In genomic region chr15:5116270-5117030, GRCm38 (mm10) we compare ENCODE assay signal across 8 mouse cellular contexts. TPM values are rescaled to one million over a fixed set of nuclear protein-coding genes. Genes with fewer than 3 reads are reported as not detected.
DNase-seq lines count a peak whose midpoint lies in the region; ATAC-seq lines count a peak whose summit lies in the region.

Gene Rpl37 (plus strand): TSS chr15:5116645.

- under 1% methylated on average over 54 of the region's 55 CpGs for WGBS in lung, embryonic 16.5 days

- peak within 1 kb of the TSS; percentile 96 for H3K27ac ChIP-seq in lung, embryonic 16.5 days (ENCODE audit: low read length)

- peak; percentile 96 for ATAC-seq in hematopoietic stem cell, adult 5-6 weeks (replicated peaks in 1 of 2; ENCODE audit: insufficient read depth in 1 of 2, low FRiP score in 2 of 2, low TSS enrichment in 1 of 2, low read depth in 1 of 2, poor library complexity in 2 of 2, severe bottlenecking in 2 of 2)
- ATAC-seq in lung, embryonic 16.5 days (ENCODE audit: low read depth) = peak; percentile 99

- peak; percentile 93 for DNase-seq in MEL-GATA-1-ER (ENCODE audit: extremely low read depth, low read depth)
- DNase-seq in cerebellum, adult 8-10 months = peak; percentile 98
- peak; percentile 98 for DNase-seq in forelimb bud, embryonic 11.5 days (ENCODE audit: low read depth, low spot score)
- peak; percentile 94 for DNase-seq in layer of hippocampus, adult 9-10 months (ENCODE audit: low spot score)
- DNase-seq in ovary, postnatal 10 days (ENCODE audit: low spot score) = peak; percentile 98
- peak; percentile 97 to 99 for DNase-seq in thymus, postnatal 10 days (ENCODE audit: low spot score in 2 of 2)

- H3K4me3 ChIP-seq in lung, embryonic 16.5 days (ENCODE audit: low read length) = peak within 1 kb of the TSS; percentile 93

- no peaks in the 10 kb centered on the region for H3K9me3 ChIP-seq in lung, embryonic 16.5 days (ENCODE audit: control insufficient read depth, low read length)

- peaks cover 15% of the 10 kb centered on the region for H3K4me1 ChIP-seq in lung, embryonic 16.5 days (replicated peaks; ENCODE audit: control insufficient read depth, insufficient read depth, low read length)

- no peaks in the 10 kb centered on the region for H3K27me3 ChIP-seq in lung, embryonic 16.5 days (ENCODE audit: control insufficient read depth, insufficient read depth, low read depth, low read length)

- H3K9ac ChIP-seq in lung, embryonic 16.5 days (ENCODE audit: low read length) = peak within 1 kb of the TSS; percentile 96

- H3K4me2 ChIP-seq in lung, embryonic 16.5 days (ENCODE audit: low read depth, low read length) = peak within 1 kb of the TSS; percentile 76

- peaks cover 34% of the 10 kb centered on the region for H3K36me3 ChIP-seq in lung, embryonic 16.5 days (ENCODE audit: control insufficient read depth, insufficient read depth, low read length)

RNA-seq across cellular contexts. Expression of gene Rpl37, which starts in this region (rescaled TPM):
- 1,644 and 2,194 TPM in 2 replicates for total RNA-seq in hematopoietic stem cell, adult 5-6 weeks (2017)
- polyA plus RNA-seq in lung, embryonic 16.5 days (2015; fragmentation: Nextera tagmentation; extraction: Ambion mirVana) = 499 and 571 TPM in 2 replicates

Comparison
In these comparisons a context has a peak if more than half of its experiments do, and no peak if none do; other contexts are left out.
1. Peak in every context shown above with its lines: DNase-seq, ATAC-seq, H3K4me3 ChIP-seq and H3K27ac ChIP-seq.